Mouse (Mus musculus) cerebellum, adult 2 months (tissue): Measurements from ENCODE around the gene Zfp385c.

Source experiments
- CTCF ChIP-seq: fragments of 200-500 bp; IDR thresholded peaks from 2 replicates; pipeline ENCODE4 v1.5.1; 2011; ENCODE audit warnings: low read depth, mild to moderate bottlenecking, control low read depth, low read length, moderate library complexity, borderline replicate concordance; ENCODE audit not compliant: insufficient read depth
- POLR2A ChIP-seq: fragments of 200-500 bp; IDR thresholded peaks from 2 replicates; pipeline ENCODE4 v1.6.1; 2011; ENCODE audit warnings: low read length, control low read depth, borderline replicate concordance; ENCODE audit not compliant: insufficient read depth

- TF ChIP-seq CTCF: no peak
- TF ChIP-seq POLR2A: no peak
Observed at GRCm38 (mm10) chr11:100718462-100718861, 26.2 kb upstream of the Zfp385c start.
